Mouse (Mus musculus): Measurements from ENCODE around the gene Catip. TPM values are rescaled to one million over a fixed set of nuclear protein-coding genes. Genes with fewer than 3 reads are reported as not detected.

The Catip gene
- polyA plus RNA-seq, 1 experiment from 2014 or later = 0.33 TPM

DNA sequence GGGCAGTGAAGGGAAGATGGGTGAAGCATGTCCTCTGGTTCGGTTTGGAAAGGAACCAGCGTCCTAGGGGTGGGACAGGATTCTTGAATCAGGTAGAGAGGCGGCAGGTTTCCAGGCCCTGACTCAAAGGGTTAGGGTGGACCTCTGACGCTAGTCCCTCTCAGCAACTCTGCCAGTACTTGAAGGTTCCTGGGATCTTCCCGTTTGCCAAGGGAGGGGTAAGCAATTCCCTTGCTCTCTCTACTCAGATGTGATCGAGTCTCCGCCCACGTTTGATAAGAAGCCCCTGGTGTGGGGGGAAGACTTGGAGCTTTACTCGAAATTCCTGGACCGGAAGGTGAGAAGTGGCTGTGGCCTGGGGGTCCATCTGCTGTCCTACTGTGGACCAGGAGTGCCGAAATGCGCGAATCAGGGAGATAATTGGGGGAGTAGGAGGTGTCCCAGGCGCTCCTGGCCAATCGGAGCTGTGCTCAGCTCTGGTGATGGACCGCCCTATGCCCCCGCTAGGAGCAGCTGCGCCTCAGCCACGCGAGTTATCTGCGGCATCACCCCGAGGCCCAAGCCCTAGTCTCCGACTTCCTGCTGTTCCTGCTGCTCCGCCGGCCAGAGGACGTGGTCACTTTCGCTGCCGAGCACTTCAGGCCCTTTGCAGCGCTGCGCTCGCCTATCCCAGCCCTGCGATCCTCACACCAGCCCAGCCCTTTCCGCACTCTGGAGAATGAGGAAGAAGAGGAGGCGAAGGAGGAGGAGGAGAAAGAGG lies 6.2 kb downstream of the Catip start:
- Histone ChIP-seq H3K27me3 (replicated peaks) (0 out of 2 replicates have a peak, but pooled peaks cover 4% of the 10 kb centered on the region), H3K36me3 (no peaks in the 10 kb centered on the region), H3K9me3 (no peaks in the 10 kb centered on the region), H3K9ac (peak overlapping the region; percentile 79), H3K4me1 (peaks cover 12% of the 10 kb centered on the region), H3K27ac (replicated peaks) (0 out of 2 replicates have a peak overlapping the region, but pooled peaks have one; percentile 10), H3K4me3 (peak overlapping the region; percentile 53), H3K4me2 (peak overlapping the region; percentile 81)
- ATAC-seq (ENCODE audit: extremely low read depth, insufficient number of reproducible peaks, low FRiP score, low TSS enrichment) = no peak
- WGBS = 5% methylated on average over 34 of the region's 34 CpGs

- H3K4me2 ChIP-seq = no peak overlapping the region
- H3K27ac ChIP-seq (replicated peaks) = no peak overlapping the region
- 0 out of 2 replicates have a peak overlapping the region, but pooled peaks have one; percentile 10 for H3K9ac ChIP-seq
- H3K36me3 ChIP-seq = no peaks in the 10 kb centered on the region
- WGBS = 40% methylated on average over 4 of the region's 4 CpGs
- H3K27me3 ChIP-seq (replicated peaks) = 0 out of 2 replicates have a peak, but pooled peaks cover under 1% of the 10 kb centered on the region
- H3K4me3 ChIP-seq = no peak overlapping the region
- no peaks in the 10 kb centered on the region for H3K9me3 ChIP-seq
- H3K4me1 ChIP-seq = peaks cover 16% of the 10 kb centered on the region
- no peak for ATAC-seq (ENCODE audit: extremely low read depth, insufficient number of reproducible peaks, low FRiP score, low TSS enrichment)
Observed at GRCm38 (mm10) chr1:74370040-74370439, 8.1 kb downstream of the Catip start.

GRCm38 (mm10) chr1:74373372-74373771 lies 11.5 kb downstream of the Catip start:
- peaks cover 17% of the 10 kb centered on the region for H3K4me1 ChIP-seq
- no peak overlapping the region for H3K4me2 ChIP-seq
- no peak for ATAC-seq (ENCODE audit: extremely low read depth, insufficient number of reproducible peaks, low FRiP score, low TSS enrichment)
- no peak overlapping the region for H3K4me3 ChIP-seq
- H3K27me3 ChIP-seq (replicated peaks) = no peaks in the 10 kb centered on the region
- 70% methylated on average over 4 of the region's 4 CpGs for WGBS
- no peaks in the 10 kb centered on the region for H3K36me3 ChIP-seq
- H3K9ac ChIP-seq = no peak overlapping the region
- no peak overlapping the region for H3K27ac ChIP-seq (replicated peaks)
- no peaks in the 10 kb centered on the region for H3K9me3 ChIP-seq

DNA sequence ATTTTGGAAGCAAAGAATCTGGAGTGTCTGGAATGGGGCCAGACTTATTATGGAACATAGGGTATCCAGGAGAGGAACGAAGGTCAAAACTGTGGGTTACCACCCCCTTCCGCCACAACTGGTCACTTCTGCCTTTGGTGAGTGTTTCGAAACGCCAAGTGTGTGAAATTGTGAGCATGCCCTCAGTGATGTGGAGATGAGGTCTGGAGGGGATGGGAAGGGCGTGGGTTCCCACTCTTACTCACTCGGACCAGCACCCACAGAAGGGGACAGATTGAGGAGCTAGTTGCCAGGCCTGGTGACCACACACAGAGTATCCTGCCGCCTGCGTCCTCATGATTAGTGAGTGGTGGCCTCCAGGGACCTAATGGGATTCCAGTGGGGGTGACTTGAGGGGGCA lies 13.1 kb downstream of the Catip start, which contains the start of gene Slc11a1:
Slc11a1 (plus strand) TSS at position 216 of the 400 bp plus-strand sequence.
- no peak for ATAC-seq (ENCODE audit: extremely low read depth, insufficient number of reproducible peaks, low FRiP score, low TSS enrichment)
- Histone ChIP-seq H3K27ac (replicated peaks) (no peak within 1 kb of the TSS), H3K4me2 (no peak within 1 kb of the TSS), H3K4me1 (peaks cover 14% of the 10 kb centered on the region), H3K9ac (0 out of 2 replicates have a peak within 1 kb of the TSS, but pooled peaks have one; percentile 33), H3K9me3 (no peaks in the 10 kb centered on the region), H3K4me3 (no peak within 1 kb of the TSS), H3K36me3 (no peaks in the 10 kb centered on the region), H3K27me3 (replicated peaks) (no peaks in the 10 kb centered on the region)
- 73% methylated on average over 8 of the region's 8 CpGs for WGBS

DNA sequence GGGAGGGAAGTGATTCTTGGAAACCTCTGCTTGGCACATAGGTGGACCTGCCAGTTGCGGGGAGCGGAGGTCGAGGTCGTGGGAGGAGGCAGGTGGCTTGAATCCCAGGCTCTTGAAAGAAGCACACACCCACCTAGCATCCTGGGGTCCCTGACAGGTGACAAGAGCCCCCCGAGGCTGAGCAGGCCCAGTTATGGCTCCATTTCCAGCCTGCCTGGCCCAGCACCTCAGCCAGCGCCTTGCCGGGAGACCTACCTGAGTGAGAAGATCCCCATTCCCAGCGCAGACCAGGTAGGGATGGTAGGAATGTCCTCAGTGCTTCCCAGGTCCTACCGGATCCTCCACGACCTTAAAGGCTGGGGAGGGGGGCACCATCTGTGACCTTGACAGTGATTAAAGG lies 13.7 kb downstream of the Catip start:
- 75% methylated on average over 10 of the region's 10 CpGs for WGBS
- H3K4me3 ChIP-seq = no peak overlapping the region
- H3K9ac ChIP-seq = 0 out of 2 replicates have a peak overlapping the region, but pooled peaks have one; percentile 33
- ATAC-seq (ENCODE audit: extremely low read depth, insufficient number of reproducible peaks, low FRiP score, low TSS enrichment) = no peak
- H3K4me1 ChIP-seq = peaks cover 14% of the 10 kb centered on the region
- H3K36me3 ChIP-seq = no peaks in the 10 kb centered on the region
- H3K27ac ChIP-seq (replicated peaks) = no peak overlapping the region
- no peak overlapping the region for H3K4me2 ChIP-seq
- no peaks in the 10 kb centered on the region for H3K9me3 ChIP-seq
- H3K27me3 ChIP-seq (replicated peaks) = no peaks in the 10 kb centered on the region

- no peak overlapping the region for H3K4me2 ChIP-seq
- H3K9ac ChIP-seq = no peak overlapping the region
- no peak overlapping the region for H3K27ac ChIP-seq (replicated peaks)
- no peak for ATAC-seq (ENCODE audit: extremely low read depth, insufficient number of reproducible peaks, low FRiP score, low TSS enrichment)
- H3K9me3 ChIP-seq = no peaks in the 10 kb centered on the region
- H3K36me3 ChIP-seq = no peaks in the 10 kb centered on the region
- 75% methylated on average over 4 of the region's 4 CpGs for whole genome bisulfite sequencing
- H3K4me3 ChIP-seq = no peak overlapping the region
- H3K27me3 ChIP-seq (replicated peaks) = no peaks in the 10 kb centered on the region
- peaks cover 14% of the 10 kb centered on the region for H3K4me1 ChIP-seq
Observed at GRCm38 (mm10) chr1:74376396-74376795, 14.5 kb downstream of the Catip start.

GRCm38 (mm10) chr1:74379058-74379504 lies 17.2 kb downstream of the Catip start:
- H3K9me3 ChIP-seq = no peaks in the 10 kb centered on the region
- H3K27me3 ChIP-seq (replicated peaks) = no peaks in the 10 kb centered on the region
- H3K4me2 ChIP-seq = no peak overlapping the region
- ATAC-seq (ENCODE audit: extremely low read depth, insufficient number of reproducible peaks, low FRiP score, low TSS enrichment) = no peak
- WGBS = 85% methylated on average over 7 of the region's 7 CpGs
- H3K4me1 ChIP-seq = peaks cover 14% of the 10 kb centered on the region
- no peak overlapping the region for H3K27ac ChIP-seq (replicated peaks)
- no peaks in the 10 kb centered on the region for H3K36me3 ChIP-seq
- no peak overlapping the region for H3K9ac ChIP-seq
- no peak overlapping the region for H3K4me3 ChIP-seq

DNA sequence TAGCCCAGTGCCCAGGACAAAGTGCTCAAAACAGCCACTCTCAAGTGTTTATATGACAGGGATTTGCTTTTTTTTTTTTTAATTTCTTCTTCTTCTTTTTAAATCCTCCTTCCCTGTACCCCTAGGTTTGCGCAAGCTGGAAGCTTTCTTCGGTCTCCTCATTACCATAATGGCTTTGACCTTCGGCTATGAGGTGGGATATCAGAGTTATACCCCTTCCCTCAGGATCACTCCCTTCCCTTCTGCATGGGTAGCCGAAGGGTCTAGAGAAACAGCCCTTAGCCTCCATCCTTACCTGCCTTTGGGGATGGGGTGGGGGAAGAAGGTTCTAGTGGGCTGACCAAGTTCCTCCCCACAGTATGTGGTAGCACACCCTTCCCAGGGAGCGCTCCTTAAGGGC lies 18.6 kb downstream of the Catip start:
- no peak overlapping the region for H3K4me3 ChIP-seq
- no peaks in the 10 kb centered on the region for H3K9me3 ChIP-seq
- no peak overlapping the region for H3K4me2 ChIP-seq
- no peaks in the 10 kb centered on the region for H3K36me3 ChIP-seq
- no peak overlapping the region for H3K27ac ChIP-seq (replicated peaks)
- no peaks in the 10 kb centered on the region for H3K27me3 ChIP-seq (replicated peaks)
- H3K4me1 ChIP-seq = peaks cover 8% of the 10 kb centered on the region; the same call in 1 of the 2 replicates
- ATAC-seq (ENCODE audit: extremely low read depth, insufficient number of reproducible peaks, low FRiP score, low TSS enrichment) = no peak
- no peak overlapping the region for H3K9ac ChIP-seq
- WGBS = 82% methylated on average over 5 of the region's 5 CpGs

- ATAC-seq (ENCODE audit: extremely low read depth, insufficient number of reproducible peaks, low FRiP score, low TSS enrichment) = no peak
- Histone ChIP-seq H3K4me1 (peaks cover 4% of the 10 kb centered on the region; the same call in 1 of the 2 replicates), H3K9me3 (no peaks in the 10 kb centered on the region), H3K27ac (replicated peaks) (no peak overlapping the region), H3K4me2 (no peak overlapping the region), H3K9ac (no peak overlapping the region), H3K27me3 (replicated peaks) (no peaks in the 10 kb centered on the region), H3K36me3 (no peaks in the 10 kb centered on the region), H3K4me3 (no peak overlapping the region)
- WGBS = 79% methylated on average over 10 of the region's 10 CpGs
Observed at GRCm38 (mm10) chr1:74381588-74382021, 19.7 kb downstream of the Catip start.

DNA sequence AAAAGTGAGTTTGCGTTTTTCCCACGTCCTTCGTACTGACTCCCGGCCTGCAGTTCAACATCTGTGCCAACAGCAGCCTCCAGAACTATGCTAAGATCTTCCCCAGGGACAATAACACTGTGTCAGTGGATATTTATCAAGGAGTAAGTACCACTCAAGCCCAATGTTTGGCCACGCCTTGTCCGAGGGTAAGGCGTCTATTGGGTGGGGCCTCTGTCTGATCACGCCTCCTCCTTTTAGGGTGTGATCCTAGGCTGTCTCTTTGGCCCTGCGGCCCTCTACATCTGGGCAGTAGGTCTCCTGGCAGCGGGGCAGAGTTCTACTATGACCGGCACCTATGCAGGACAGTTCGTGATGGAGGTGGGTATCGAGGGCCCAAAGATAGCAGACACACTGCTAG lies 21.5 kb downstream of the Catip start:
- WGBS = 81% methylated on average over 13 of the region's 13 CpGs
- peaks cover 18% of the 10 kb centered on the region for H3K4me1 ChIP-seq
- H3K27me3 ChIP-seq (replicated peaks) = no peaks in the 10 kb centered on the region
- H3K9me3 ChIP-seq = no peaks in the 10 kb centered on the region
- H3K36me3 ChIP-seq = no peaks in the 10 kb centered on the region
- H3K4me2 ChIP-seq = no peak overlapping the region
- no peak overlapping the region for H3K9ac ChIP-seq
- H3K27ac ChIP-seq (replicated peaks) = no peak overlapping the region
- H3K4me3 ChIP-seq = no peak overlapping the region
- no peak for ATAC-seq (ENCODE audit: extremely low read depth, insufficient number of reproducible peaks, low FRiP score, low TSS enrichment)

DNA sequence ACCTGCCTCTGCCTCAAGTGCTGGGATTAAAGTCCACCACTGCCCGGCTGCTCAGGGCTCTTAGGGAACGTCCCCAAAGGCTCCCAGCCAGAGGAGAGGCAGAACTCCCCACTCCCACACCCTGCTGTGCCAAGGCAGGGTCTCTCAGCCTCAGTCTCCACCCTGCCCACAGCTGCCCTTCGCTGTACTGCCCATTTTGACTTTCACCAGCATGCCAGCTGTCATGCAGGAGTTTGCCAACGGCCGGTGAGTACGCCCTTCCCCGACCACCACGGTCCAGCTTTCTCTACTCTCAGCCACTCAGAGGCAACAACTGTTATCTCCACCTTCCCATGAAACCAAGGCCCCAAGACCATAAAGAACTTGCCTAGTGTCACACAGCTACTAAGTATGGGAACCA lies 22.6 kb downstream of the Catip start:
- Histone ChIP-seq H3K27ac (replicated peaks) (no peak overlapping the region), H3K4me1 (peaks cover 27% of the 10 kb centered on the region), H3K9me3 (no peaks in the 10 kb centered on the region), H3K27me3 (replicated peaks) (no peaks in the 10 kb centered on the region), H3K4me2 (no peak overlapping the region), H3K4me3 (no peak overlapping the region), H3K9ac (no peak overlapping the region), H3K36me3 (no peaks in the 10 kb centered on the region)
- ATAC-seq (ENCODE audit: extremely low read depth, insufficient number of reproducible peaks, low FRiP score, low TSS enrichment) = no peak
- 83% methylated on average over 8 of the region's 8 CpGs for WGBS

GRCm38 (mm10) chr1:74385064-74385463 lies 23.2 kb downstream of the Catip start:
- no peak for ATAC-seq (ENCODE audit: extremely low read depth, insufficient number of reproducible peaks, low FRiP score, low TSS enrichment)
- WGBS = 87% methylated on average over 10 of the region's 10 CpGs

More at GRCm38 (mm10) chr1:74385064-74385463, 23.2 kb downstream of the Catip start:
- no peaks in the 10 kb centered on the region for H3K36me3 ChIP-seq
- H3K27ac ChIP-seq (replicated peaks) = no peak overlapping the region
- H3K4me2 ChIP-seq = no peak overlapping the region
- no peaks in the 10 kb centered on the region for H3K9me3 ChIP-seq
- peaks cover 32% of the 10 kb centered on the region for H3K4me1 ChIP-seq
- H3K9ac ChIP-seq = no peak overlapping the region
- H3K27me3 ChIP-seq (replicated peaks) = no peaks in the 10 kb centered on the region
- no peak overlapping the region for H3K4me3 ChIP-seq

All from heart, embryonic 13.5 days (tissue).